Mouse (Mus musculus) embryonic facial prominence, embryonic 10.5 days (tissue): Measurements from ENCODE around the gene Gapvd1. TPM values are rescaled to one million over a fixed set of nuclear protein-coding genes. Genes with fewer than 3 reads are reported as not detected.

Experiments
- DNase-seq: peaks from one replicate; pipeline ENCODE4 v3.0.0-alpha.2; 2017; ENCODE audit warnings: low spot score
- H3K27ac ChIP-seq: fragments of 300-500 bp; sonication (generic); replicated peaks from 2 replicates; pipeline ENCODE4 v1.5.1; 2016; ENCODE audit warnings: mild to moderate bottlenecking
- H3K27me3 ChIP-seq: fragments of 300-500 bp; sonication (generic); replicated peaks from 2 replicates; pipeline ENCODE4 v1.6.1; 2016; ENCODE audit warnings: low read depth, mild to moderate bottlenecking; ENCODE audit not compliant: poor library complexity, severe bottlenecking
- H3K36me3 ChIP-seq: fragments of 300-500 bp; sonication (generic); replicated peaks from 2 replicates; pipeline ENCODE4 v1.6.1; 2016; ENCODE audit warnings: mild to moderate bottlenecking, moderate library complexity
- H3K4me1 ChIP-seq: fragments of 300-500 bp; sonication (generic); 2 replicates; pipeline ENCODE4 v1.6.1; 2016
- H3K4me3 ChIP-seq: fragments of 300-500 bp; sonication (generic); 2 replicates; pipeline ENCODE4 v1.5.1; 2016; ENCODE audit warnings: mild to moderate bottlenecking, moderate library complexity
- H3K9me3 ChIP-seq: fragments of 300-500 bp; sonication (generic); 2 replicates; pipeline ENCODE4 v1.6.1; 2016; ENCODE audit warnings: mild to moderate bottlenecking
- WGBS: fragments of 180-500 bp; shearing (Covaris S2); methylation state at CpG from one replicate; pipeline ENCODE4 v1.1.7; 2016; 5-methylcytosine and 5-hydroxymethylcytosine counted together
- polyA plus RNA-seq: library from polyadenylated mRNA; unstranded; fragments of >200 nt; fragmentation: Nextera tagmentation; extraction: Ambion mirVana; gene quantifications from 2 replicates; pipeline ENCODE4 v1.2.1, GENCODE M21; 2016

Gapvd1 gene
- polyA plus RNA-seq, 1 experiment from 2014 or later, result 80.6 TPM

- Histone ChIP-seq H3K27me3 (peaks cover 34% of the 10 kb centered on the region), H3K36me3 (peaks cover 31% of the 10 kb centered on the region), H3K4me1 (peaks cover 34% of the 10 kb centered on the region), H3K9me3 (no peaks in the 10 kb centered on the region), H3K4me3 (peak overlapping the region; percentile 62), H3K27ac (peak overlapping the region; percentile 83)
- WGBS, result 31% methylated on average over 31 of the region's 31 CpGs
- peak; percentile 77 for DNase-seq
Observed at GRCm38 (mm10) chr2:34671385-34672026, 83.5 kb downstream of the Gapvd1 start.

GRCm38 (mm10) chr2:34670470-34670869, 84.6 kb downstream of the Gapvd1 start:
- WGBS, result 82% methylated on average over 6 of the region's 6 CpGs
- H3K27me3 ChIP-seq, result peaks cover 34% of the 10 kb centered on the region
- no peak overlapping the region for H3K4me3 ChIP-seq

GRCm38 (mm10) chr2:34669203-34669746, 85.8 kb downstream of the Gapvd1 start:
- no peak for DNase-seq
- no peak overlapping the region for H3K27ac ChIP-seq
- H3K27me3 ChIP-seq, result peaks cover 34% of the 10 kb centered on the region
- WGBS, result 68% methylated on average over 8 of the region's 8 CpGs
- no peaks in the 10 kb centered on the region for H3K9me3 ChIP-seq
- H3K4me3 ChIP-seq, result no peak overlapping the region
- H3K4me1 ChIP-seq, result peaks cover 34% of the 10 kb centered on the region
- peaks cover 9% of the 10 kb centered on the region for H3K36me3 ChIP-seq

More at GRCm38 (mm10) chr2:34670470-34670869, 84.6 kb downstream of the Gapvd1 start:
- no peak for DNase-seq
- Histone ChIP-seq H3K9me3 (no peaks in the 10 kb centered on the region), H3K36me3 (peaks cover 21% of the 10 kb centered on the region), H3K4me1 (peaks cover 34% of the 10 kb centered on the region), H3K27ac (no peak overlapping the region)

- peaks cover 3% of the 10 kb centered on the region; the same call in 1 of the 2 replicates for H3K36me3 ChIP-seq
- H3K27me3 ChIP-seq, result peaks cover 34% of the 10 kb centered on the region
- no peak overlapping the region for H3K4me3 ChIP-seq
- WGBS, result 46% methylated on average over 17 of the region's 17 CpGs
- no peak for DNase-seq
- no peak overlapping the region for H3K27ac ChIP-seq
- peaks cover 34% of the 10 kb centered on the region for H3K4me1 ChIP-seq
- H3K9me3 ChIP-seq, result no peaks in the 10 kb centered on the region
Observed at GRCm38 (mm10) chr2:34668440-34669191, 86.4 kb downstream of the Gapvd1 start.

- 0 out of 2 replicates have a peak, but pooled peaks cover 2% of the 10 kb centered on the region for H3K9me3 ChIP-seq
- peaks cover 34% of the 10 kb centered on the region for H3K27me3 ChIP-seq
- H3K4me1 ChIP-seq, result peaks cover 34% of the 10 kb centered on the region
- no peak overlapping the region for H3K27ac ChIP-seq
- no peaks in the 10 kb centered on the region for H3K36me3 ChIP-seq
- WGBS, result 28% methylated on average over 10 of the region's 10 CpGs
- H3K4me3 ChIP-seq, result no peak overlapping the region
- DNase-seq, result no peak
Observed at GRCm38 (mm10) chr2:34667820-34668219, 87.2 kb downstream of the Gapvd1 start.

- no peaks in the 10 kb centered on the region for H3K9me3 ChIP-seq
- WGBS, result 70% methylated on average over 11 of the region's 11 CpGs
- peaks cover 12% of the 10 kb centered on the region for H3K4me1 ChIP-seq
- no peaks in the 10 kb centered on the region for H3K36me3 ChIP-seq
- H3K27ac ChIP-seq, result no peak overlapping the region
- H3K27me3 ChIP-seq, result peaks cover 18% of the 10 kb centered on the region
- no peak overlapping the region for H3K4me3 ChIP-seq
- DNase-seq, result no peak
Observed at GRCm38 (mm10) chr2:34647410-34647809, 107.6 kb downstream of the Gapvd1 start.

GRCm38 (mm10) chr2:34646541-34646865, 108.5 kb downstream of the Gapvd1 start:
- Histone ChIP-seq H3K36me3 (no peaks in the 10 kb centered on the region), H3K9me3 (no peaks in the 10 kb centered on the region), H3K4me3 (peak overlapping the region; percentile 56), H3K4me1 (peaks cover 12% of the 10 kb centered on the region), H3K27me3 (peaks cover 18% of the 10 kb centered on the region), H3K27ac (no peak overlapping the region)
- 12% methylated on average over 5 of the region's 5 CpGs for WGBS
- no peak for DNase-seq

- DNase-seq, result peak; percentile 89
- H3K4me1 ChIP-seq, result peaks cover 15% of the 10 kb centered on the region
- no peaks in the 10 kb centered on the region for H3K36me3 ChIP-seq
- H3K27ac ChIP-seq, result no peak overlapping the region
- H3K27me3 ChIP-seq, result peaks cover 18% of the 10 kb centered on the region
- WGBS, result 13% methylated on average over 21 of the region's 21 CpGs
- no peaks in the 10 kb centered on the region for H3K9me3 ChIP-seq
- peak overlapping the region; percentile 56 for H3K4me3 ChIP-seq
Observed at GRCm38 (mm10) chr2:34645851-34646540, 109.0 kb downstream of the Gapvd1 start.

- 25% methylated on average over 22 of the region's 22 CpGs for WGBS
- DNase-seq, result peak; percentile 58
- H3K36me3 ChIP-seq, result no peaks in the 10 kb centered on the region
- H3K27me3 ChIP-seq, result peaks cover 18% of the 10 kb centered on the region
- H3K4me3 ChIP-seq, result no peak overlapping the region
- H3K9me3 ChIP-seq, result no peaks in the 10 kb centered on the region
- no peak overlapping the region for H3K27ac ChIP-seq
- H3K4me1 ChIP-seq, result peaks cover 17% of the 10 kb centered on the region
Observed at GRCm38 (mm10) chr2:34644571-34645526, 110.2 kb downstream of the Gapvd1 start.

- Histone ChIP-seq H3K27ac (no peak overlapping the region), H3K4me1 (peaks cover 33% of the 10 kb centered on the region), H3K36me3 (no peaks in the 10 kb centered on the region), H3K4me3 (no peak overlapping the region), H3K27me3 (peaks cover 22% of the 10 kb centered on the region), H3K9me3 (no peaks in the 10 kb centered on the region)
- DNase-seq, result peak; percentile 57
- 24% methylated on average over 2 of the region's 2 CpGs for WGBS
Observed at GRCm38 (mm10) chr2:34642351-34642750, 112.7 kb downstream of the Gapvd1 start.

- H3K36me3 ChIP-seq, result no peaks in the 10 kb centered on the region
- peaks cover 33% of the 10 kb centered on the region for H3K4me1 ChIP-seq
- no peak overlapping the region for H3K4me3 ChIP-seq
- H3K27ac ChIP-seq, result no peak overlapping the region
- WGBS, result 67% methylated on average over 5 of the region's 5 CpGs
- DNase-seq, result no peak
- H3K27me3 ChIP-seq, result peaks cover 12% of the 10 kb centered on the region
- no peaks in the 10 kb centered on the region for H3K9me3 ChIP-seq
Observed at GRCm38 (mm10) chr2:34639725-34640124, 115.3 kb downstream of the Gapvd1 start.
